Mouse (Mus musculus): Measurements from ENCODE around the gene Fau. TPM values are rescaled to one million over a fixed set of nuclear protein-coding genes. Genes with fewer than 3 reads are reported as not detected.

The Fau gene
- polyA plus RNA-seq, 1 experiment from 2014 or later = 809 TPM

DNA sequence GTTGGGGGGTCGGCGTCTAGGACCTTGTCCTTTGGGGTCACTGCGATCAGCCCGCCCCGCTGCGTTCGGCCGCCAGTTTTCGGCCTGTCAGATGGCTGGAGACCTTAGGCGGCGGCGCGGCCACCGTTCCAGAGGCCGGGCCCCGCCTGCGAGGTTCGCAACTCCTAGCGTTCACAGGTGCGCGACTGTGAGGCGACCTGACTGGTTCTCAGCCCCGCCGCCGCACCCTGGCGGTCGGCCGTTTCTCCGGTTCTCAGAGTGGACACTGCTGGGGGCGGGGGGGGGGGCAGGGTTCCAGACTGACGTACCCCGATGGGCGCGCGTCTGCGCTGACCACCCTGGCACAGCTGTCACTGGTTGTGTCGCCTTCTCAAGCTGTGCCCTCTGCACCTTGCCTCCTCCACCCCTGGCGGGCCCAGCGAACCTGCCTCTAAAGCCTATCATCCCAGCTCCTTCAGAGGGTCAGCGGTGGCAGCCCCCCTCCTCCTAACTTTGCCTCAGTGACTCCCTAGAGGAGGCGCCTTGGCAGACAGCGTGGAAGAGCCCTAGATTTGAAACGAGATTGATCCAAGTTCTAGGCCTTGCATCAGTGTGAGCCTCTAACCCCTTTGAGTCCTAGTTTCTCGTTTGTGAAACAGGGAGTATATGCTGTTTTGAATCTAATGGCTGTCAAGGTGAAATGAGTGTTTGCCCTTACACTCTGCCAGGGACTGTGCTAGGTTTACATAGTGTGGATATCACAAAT lies 10.3 kb upstream of the Fau start:
- ATAC-seq (ENCODE audit: insufficient number of reproducible peaks, low FRiP score, low TSS enrichment, low read depth) = no peak; the same call in 1 of the 2 replicates
- Histone ChIP-seq H3K4me2 (replicated peaks) (peak overlapping the region; percentile 84), H3K36me3 (peaks cover 43% of the 10 kb centered on the region), H3K9ac (peak overlapping the region; percentile 86), H3K27ac (replicated peaks) (peak overlapping the region; percentile 100), H3K4me1 (peaks cover 20% of the 10 kb centered on the region), H3K4me3 (replicated peaks) (peak overlapping the region; percentile 96), H3K27me3 (no peaks in the 10 kb centered on the region), H3K9me3 (replicated peaks) (no peaks in the 10 kb centered on the region)
- WGBS = under 1% methylated on average over 44 of the region's 44 CpGs

DNA sequence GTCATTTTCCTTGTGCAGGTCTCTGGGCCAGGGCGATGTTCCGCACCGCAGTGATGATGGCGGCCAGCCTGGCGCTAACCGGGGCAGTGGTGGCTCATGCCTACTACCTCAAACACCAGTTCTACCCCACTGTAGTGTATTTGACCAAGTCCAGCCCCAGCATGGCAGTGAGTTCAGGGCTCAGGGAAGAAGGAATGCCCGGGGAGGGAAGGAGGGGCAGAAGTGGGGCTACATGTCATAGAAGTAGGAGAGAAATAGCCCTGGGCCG lies 9.8 kb upstream of the Fau start:
- H3K4me3 ChIP-seq (replicated peaks) = peak overlapping the region; percentile 96
- peak overlapping the region; percentile 86 for H3K9ac ChIP-seq
- H3K4me2 ChIP-seq (replicated peaks) = peak overlapping the region; percentile 84
- no peaks in the 10 kb centered on the region for H3K9me3 ChIP-seq (replicated peaks)
- peaks cover 48% of the 10 kb centered on the region for H3K36me3 ChIP-seq
- ATAC-seq (ENCODE audit: insufficient number of reproducible peaks, low FRiP score, low TSS enrichment, low read depth) = no peak
- 77% methylated on average over 8 of the region's 8 CpGs for WGBS
- peaks cover 20% of the 10 kb centered on the region for H3K4me1 ChIP-seq
- peak overlapping the region; percentile 100 for H3K27ac ChIP-seq (replicated peaks)
- no peaks in the 10 kb centered on the region for H3K27me3 ChIP-seq

DNA sequence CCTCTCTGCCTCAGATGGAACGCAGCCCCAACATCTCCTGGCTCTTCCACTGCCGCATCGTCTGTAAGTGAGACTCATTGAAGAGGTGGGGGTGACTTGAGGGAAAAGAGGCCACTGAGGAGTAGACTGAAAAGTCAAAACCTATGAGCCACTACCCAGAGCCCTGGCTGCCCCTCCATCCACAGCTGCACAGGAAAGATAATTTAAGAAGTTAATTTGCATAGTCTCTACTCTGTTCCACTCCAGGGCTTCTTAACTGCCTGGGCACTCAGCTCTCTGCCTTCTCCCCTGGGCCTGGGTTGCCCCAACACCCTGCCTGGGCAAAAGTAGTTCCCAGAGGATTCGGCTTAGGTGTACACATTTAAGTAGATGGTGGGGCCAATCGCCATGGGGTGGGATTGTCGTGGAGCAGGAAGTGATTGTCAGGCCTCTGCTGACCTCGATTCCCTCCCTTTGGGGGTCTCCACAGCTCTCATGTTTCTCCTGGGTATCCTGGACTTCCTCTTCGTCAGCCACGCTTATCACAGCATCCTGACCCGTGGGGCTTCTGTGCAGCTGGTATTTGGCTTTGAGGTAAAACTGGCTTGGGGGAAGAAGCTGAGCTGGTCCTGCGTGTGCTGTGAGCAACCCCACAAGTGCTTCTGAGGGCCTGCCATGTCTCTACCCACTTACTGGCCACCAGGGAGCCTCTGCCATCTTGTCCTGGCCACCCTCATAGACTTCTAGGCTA lies 8.8 kb upstream of the Fau start:
- H3K9me3 ChIP-seq (replicated peaks) = no peaks in the 10 kb centered on the region
- H3K36me3 ChIP-seq = peaks cover 58% of the 10 kb centered on the region
- 86% methylated on average over 11 of the region's 11 CpGs for WGBS
- H3K4me2 ChIP-seq (replicated peaks) = no peak overlapping the region
- no peak overlapping the region for H3K27ac ChIP-seq (replicated peaks)
- H3K4me1 ChIP-seq = peaks cover 20% of the 10 kb centered on the region
- H3K27me3 ChIP-seq = no peaks in the 10 kb centered on the region
- ATAC-seq (ENCODE audit: insufficient number of reproducible peaks, low FRiP score, low TSS enrichment, low read depth) = no peak
- H3K9ac ChIP-seq = no peak overlapping the region
- H3K4me3 ChIP-seq (replicated peaks) = no peak overlapping the region

DNA sequence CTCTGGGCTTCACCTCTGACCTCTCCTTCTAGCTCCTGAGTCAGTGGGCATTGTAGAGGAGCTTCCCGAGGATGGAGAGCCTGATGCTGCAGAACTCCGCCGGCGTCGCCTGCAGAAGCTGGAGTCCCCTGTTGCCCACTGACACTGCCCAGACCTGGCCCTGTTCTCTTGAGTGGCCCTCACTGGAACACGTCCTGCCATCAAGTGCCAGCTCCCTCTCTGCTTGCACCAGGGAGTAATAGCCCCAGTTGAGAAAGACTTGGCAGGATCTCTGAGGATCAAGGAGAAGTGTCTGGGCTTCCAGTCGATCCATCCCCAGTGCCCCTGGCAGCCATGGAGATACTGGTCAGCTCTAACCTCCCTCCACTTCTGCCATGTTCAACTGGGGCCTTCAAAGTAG lies 5.1 kb upstream of the Fau start:
- Histone ChIP-seq H3K4me3 (replicated peaks) (no peak overlapping the region), H3K9me3 (replicated peaks) (no peaks in the 10 kb centered on the region), H3K4me2 (replicated peaks) (no peak overlapping the region), H3K9ac (no peak overlapping the region), H3K36me3 (peaks cover 77% of the 10 kb centered on the region), H3K4me1 (peaks cover 22% of the 10 kb centered on the region), H3K27ac (replicated peaks) (no peak overlapping the region), H3K27me3 (no peaks in the 10 kb centered on the region)
- ATAC-seq (ENCODE audit: insufficient number of reproducible peaks, low FRiP score, low TSS enrichment, low read depth) = no peak
- WGBS = 82% methylated on average over 7 of the region's 7 CpGs

DNA sequence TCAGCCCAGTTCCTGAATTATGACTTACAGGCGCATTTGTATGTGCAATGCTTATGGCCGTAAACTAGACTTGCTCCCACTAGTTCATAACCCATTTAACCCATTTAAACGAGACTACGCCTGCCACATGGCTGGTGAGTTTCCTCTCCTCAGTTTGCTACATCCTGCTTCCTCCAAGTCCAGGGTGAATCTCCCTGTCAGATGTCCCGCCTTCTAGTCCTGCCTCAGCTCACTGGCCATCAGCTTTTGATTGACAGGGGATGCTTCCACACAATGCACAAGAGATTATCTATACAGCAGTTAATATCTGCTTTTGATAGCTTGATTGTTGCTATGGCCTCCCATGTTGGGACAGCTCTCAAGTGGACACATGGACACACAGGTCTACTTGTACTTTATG lies 3.3 kb upstream of the Fau start:
- peaks cover 71% of the 10 kb centered on the region for H3K36me3 ChIP-seq
- 81% methylated on average over 5 of the region's 5 CpGs for WGBS

DNA sequence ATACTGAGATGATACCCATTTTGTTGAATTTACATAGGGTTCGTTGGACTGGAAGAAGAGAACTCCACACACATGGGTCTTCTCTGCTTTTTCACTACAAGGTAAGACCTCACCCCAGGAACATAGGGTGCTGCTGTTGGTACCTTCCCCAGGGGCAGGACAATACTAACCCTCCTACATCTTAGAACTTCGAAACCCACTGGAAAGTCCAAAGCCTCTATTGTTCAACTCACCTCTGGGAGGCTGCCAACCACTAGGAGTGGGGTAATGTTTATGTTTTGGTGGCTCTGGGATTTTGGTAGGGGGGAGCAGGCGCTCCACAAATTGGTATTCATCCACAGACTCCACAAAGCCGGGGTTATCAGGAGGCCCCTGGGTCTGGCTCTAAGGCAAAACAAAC lies 948 bp upstream of the Fau start:
- Histone ChIP-seq H3K9me3 (replicated peaks) (no peaks in the 10 kb centered on the region), H3K4me1 (peaks cover 24% of the 10 kb centered on the region), H3K27ac (replicated peaks) (no peak overlapping the region), H3K36me3 (peaks cover 55% of the 10 kb centered on the region), H3K4me3 (replicated peaks) (peak overlapping the region; percentile 97), H3K9ac (peak overlapping the region; percentile 95), H3K27me3 (no peaks in the 10 kb centered on the region), H3K4me2 (replicated peaks) (peak overlapping the region; percentile 80)
- no peak for ATAC-seq (ENCODE audit: insufficient number of reproducible peaks, low FRiP score, low TSS enrichment, low read depth)
- WGBS = 53% methylated on average over 4 of the region's 4 CpGs

More for the DNA sequence above, 3.3 kb upstream of the Fau start:
- H3K9me3 ChIP-seq (replicated peaks) = no peaks in the 10 kb centered on the region
- no peaks in the 10 kb centered on the region for H3K27me3 ChIP-seq
- H3K4me3 ChIP-seq (replicated peaks) = no peak overlapping the region
- H3K9ac ChIP-seq = no peak overlapping the region
- H3K27ac ChIP-seq (replicated peaks) = no peak overlapping the region
- ATAC-seq (ENCODE audit: insufficient number of reproducible peaks, low FRiP score, low TSS enrichment, low read depth) = no peak
- H3K4me1 ChIP-seq = peaks cover 19% of the 10 kb centered on the region
- H3K4me2 ChIP-seq (replicated peaks) = no peak overlapping the region

DNA sequence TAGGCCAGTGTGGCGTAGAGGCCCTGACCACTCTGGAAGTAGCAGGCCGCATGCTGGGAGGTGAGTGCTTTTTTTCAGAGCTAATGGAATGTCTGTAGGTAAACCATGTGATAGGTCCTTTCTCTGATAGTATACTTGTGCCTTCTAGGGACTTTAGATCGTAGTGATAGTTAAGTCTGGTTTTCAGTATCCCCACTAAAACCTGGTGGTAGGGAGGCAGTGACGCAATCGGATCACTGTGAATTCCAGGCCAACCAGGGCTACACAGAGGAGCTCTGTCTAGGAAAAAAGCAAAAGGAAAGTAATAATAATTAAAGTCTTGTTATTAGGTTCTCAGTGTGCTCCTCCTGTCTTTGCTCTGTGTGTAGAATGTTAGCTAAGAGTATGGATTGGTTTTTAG lies 869 bp downstream of the Fau start:
- Histone ChIP-seq H3K27ac (replicated peaks) (peak overlapping the region; percentile 86; the same call in 1 of the 2 replicates), H3K9me3 (replicated peaks) (no peaks in the 10 kb centered on the region), H3K36me3 (peaks cover 36% of the 10 kb centered on the region), H3K4me2 (replicated peaks) (peak overlapping the region; percentile 80), H3K9ac (peak overlapping the region; percentile 95), H3K27me3 (no peaks in the 10 kb centered on the region), H3K4me3 (replicated peaks) (peak overlapping the region; percentile 97), H3K4me1 (peaks cover 42% of the 10 kb centered on the region)
- 37% methylated on average over 5 of the region's 5 CpGs for WGBS
- no peak for ATAC-seq (ENCODE audit: insufficient number of reproducible peaks, low FRiP score, low TSS enrichment, low read depth)

DNA sequence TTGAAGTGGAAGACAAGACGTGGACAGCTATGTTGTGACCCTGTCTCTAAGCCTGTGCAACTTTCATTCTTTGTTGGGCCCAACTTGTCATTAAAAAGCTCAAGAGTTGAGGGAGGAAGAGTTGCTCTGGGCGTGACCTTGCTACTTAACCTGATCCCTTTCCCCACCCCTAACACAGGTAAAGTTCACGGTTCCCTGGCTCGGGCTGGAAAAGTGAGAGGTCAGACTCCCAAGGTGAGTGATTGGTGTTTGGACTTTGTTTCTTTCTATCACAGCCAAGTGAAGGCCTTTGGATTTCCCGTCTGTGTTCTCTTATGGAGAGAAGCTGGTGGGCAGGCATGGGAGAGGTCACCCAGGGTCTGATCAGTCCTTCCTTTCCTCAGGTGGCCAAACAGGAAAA lies 1.3 kb downstream of the Fau start:
- peak overlapping the region; percentile 97 for H3K4me3 ChIP-seq (replicated peaks)
- H3K27ac ChIP-seq (replicated peaks) = 0 out of 2 replicates have a peak overlapping the region, but pooled peaks have one; percentile 86
- 75% methylated on average over 5 of the region's 5 CpGs for WGBS

DNA sequence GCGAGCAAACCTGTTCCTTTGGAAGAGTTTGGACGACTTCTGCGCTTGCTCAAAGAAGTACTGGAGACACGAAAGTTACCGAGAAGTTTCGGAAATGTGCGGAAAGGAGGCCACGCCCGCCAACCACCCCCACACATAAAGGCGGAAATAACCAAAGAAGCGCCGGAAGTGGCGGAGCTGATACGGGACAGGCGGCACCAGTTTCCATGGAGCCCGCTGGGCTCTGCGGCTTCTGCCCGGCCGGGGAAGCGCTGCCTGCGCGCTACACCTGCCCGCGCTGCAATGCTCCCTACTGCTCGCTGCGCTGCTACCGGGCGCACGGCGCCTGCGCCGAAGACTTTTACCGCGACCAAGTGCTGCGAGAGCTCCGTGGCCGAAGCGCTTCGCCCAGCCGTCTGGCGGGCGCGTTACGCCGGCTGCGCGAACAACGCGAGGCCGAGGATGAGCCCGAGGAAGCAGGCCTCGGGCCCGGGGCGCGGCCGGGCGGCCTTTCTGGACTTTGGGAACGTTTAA lies 3.4 kb downstream of the Fau start, which contains the start of gene Znhit2:
Gene Znhit2 (plus strand): TSS at position 172 of the 513 bp plus-strand sequence.
- H3K27ac ChIP-seq (replicated peaks) = peak within 1 kb of the TSS; percentile 96
- H3K9ac ChIP-seq = peak within 1 kb of the TSS; percentile 97
- peak within 1 kb of the TSS; percentile 96 for H3K4me2 ChIP-seq (replicated peaks)
- H3K4me1 ChIP-seq = peaks cover 41% of the 10 kb centered on the region
- peak; percentile 81 for ATAC-seq (ENCODE audit: insufficient number of reproducible peaks, low FRiP score, low TSS enrichment, low read depth)
- H3K36me3 ChIP-seq = peaks cover 14% of the 10 kb centered on the region
- no peaks in the 10 kb centered on the region for H3K27me3 ChIP-seq
- H3K4me3 ChIP-seq (replicated peaks) = peak within 1 kb of the TSS; percentile 86
- no peaks in the 10 kb centered on the region for H3K9me3 ChIP-seq (replicated peaks)
- under 1% methylated on average over 58 of the region's 58 CpGs for WGBS

More for the DNA sequence above, 1.3 kb downstream of the Fau start:
- Histone ChIP-seq H3K4me1 (peaks cover 42% of the 10 kb centered on the region), H3K36me3 (peaks cover 32% of the 10 kb centered on the region), H3K27me3 (no peaks in the 10 kb centered on the region), H3K9me3 (replicated peaks) (no peaks in the 10 kb centered on the region), H3K4me2 (replicated peaks) (peak overlapping the region; percentile 80), H3K9ac (peak overlapping the region; percentile 95)
- ATAC-seq (ENCODE audit: insufficient number of reproducible peaks, low FRiP score, low TSS enrichment, low read depth) = no peak

DNA sequence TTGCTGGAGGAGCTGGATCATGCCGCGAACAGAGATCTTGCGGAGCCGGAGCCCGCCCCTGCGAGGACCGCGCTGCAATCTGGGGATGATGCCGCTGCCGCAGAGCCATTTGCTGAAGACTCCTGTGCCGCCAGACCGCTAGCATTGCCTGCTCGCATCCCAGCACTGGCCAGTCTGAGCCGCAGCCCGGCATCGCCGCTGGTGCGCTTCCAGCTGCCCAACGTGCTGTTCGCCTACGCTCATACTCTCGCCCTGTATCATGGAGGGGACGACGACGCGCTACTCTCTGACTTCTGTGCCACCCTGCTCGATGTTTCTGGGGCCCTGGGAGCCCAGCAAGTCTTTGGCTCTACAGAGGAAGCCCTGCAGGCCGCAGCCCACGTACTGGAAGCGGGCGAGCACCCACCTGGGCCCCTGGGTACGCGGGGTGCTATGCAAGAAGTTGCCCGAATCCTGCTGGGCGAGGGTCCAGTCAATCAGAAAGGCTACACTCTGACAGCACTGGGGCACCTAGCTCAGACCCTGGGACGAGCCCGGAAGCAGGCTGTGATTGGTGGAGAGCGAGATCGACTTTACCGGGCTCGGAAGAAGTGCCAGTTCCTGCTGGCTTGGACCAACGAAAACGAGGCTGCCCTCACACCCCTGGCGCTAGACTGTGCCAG lies 4.1 kb downstream of the Fau start:
- Histone ChIP-seq H3K4me3 (replicated peaks) (peak overlapping the region; percentile 86), H3K27me3 (no peaks in the 10 kb centered on the region), H3K4me1 (peaks cover 41% of the 10 kb centered on the region), H3K36me3 (peaks cover 14% of the 10 kb centered on the region), H3K9ac (peak overlapping the region; percentile 97), H3K4me2 (replicated peaks) (peak overlapping the region; percentile 96), H3K27ac (replicated peaks) (peak overlapping the region; percentile 96), H3K9me3 (replicated peaks) (no peaks in the 10 kb centered on the region)
- 1% methylated on average over 44 of the region's 44 CpGs for WGBS
- no peak for ATAC-seq (ENCODE audit: insufficient number of reproducible peaks, low FRiP score, low TSS enrichment, low read depth)

DNA sequence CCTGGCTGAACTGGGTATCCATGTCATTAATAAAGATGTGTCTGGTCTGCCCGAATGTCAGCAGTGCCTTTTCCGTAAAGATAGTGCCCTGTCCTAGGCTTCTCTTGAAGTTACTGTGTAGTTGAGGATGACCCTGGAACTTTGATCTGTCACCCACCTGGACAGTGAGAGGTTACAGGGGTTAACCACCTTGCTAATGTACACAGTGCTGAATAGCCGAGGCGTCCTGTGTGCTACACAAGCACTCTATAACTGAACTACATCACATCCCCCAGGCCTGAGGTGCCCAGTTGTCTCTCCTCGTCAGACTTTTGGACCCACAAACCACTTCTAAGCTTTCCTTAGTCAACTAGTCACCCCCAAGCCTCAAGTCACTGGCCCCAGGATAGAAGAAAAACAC lies 4.8 kb downstream of the Fau start:
- no peak for ATAC-seq (ENCODE audit: insufficient number of reproducible peaks, low FRiP score, low TSS enrichment, low read depth)
- H3K36me3 ChIP-seq = peaks cover 14% of the 10 kb centered on the region
- H3K27ac ChIP-seq (replicated peaks) = peak overlapping the region; percentile 96
- H3K27me3 ChIP-seq = no peaks in the 10 kb centered on the region
- no peaks in the 10 kb centered on the region for H3K9me3 ChIP-seq (replicated peaks)
- H3K4me3 ChIP-seq (replicated peaks) = peak overlapping the region; percentile 86
- H3K4me1 ChIP-seq = peaks cover 44% of the 10 kb centered on the region
- 69% methylated on average over 5 of the region's 5 CpGs for WGBS
- peak overlapping the region; percentile 97 for H3K9ac ChIP-seq
- peak overlapping the region; percentile 96 for H3K4me2 ChIP-seq (replicated peaks)

All from embryonic facial prominence, embryonic 15.5 days (tissue).